Mouse (Mus musculus): ENCODE measurements around the gene Pdk4.

Gene Pdk4

DNA sequence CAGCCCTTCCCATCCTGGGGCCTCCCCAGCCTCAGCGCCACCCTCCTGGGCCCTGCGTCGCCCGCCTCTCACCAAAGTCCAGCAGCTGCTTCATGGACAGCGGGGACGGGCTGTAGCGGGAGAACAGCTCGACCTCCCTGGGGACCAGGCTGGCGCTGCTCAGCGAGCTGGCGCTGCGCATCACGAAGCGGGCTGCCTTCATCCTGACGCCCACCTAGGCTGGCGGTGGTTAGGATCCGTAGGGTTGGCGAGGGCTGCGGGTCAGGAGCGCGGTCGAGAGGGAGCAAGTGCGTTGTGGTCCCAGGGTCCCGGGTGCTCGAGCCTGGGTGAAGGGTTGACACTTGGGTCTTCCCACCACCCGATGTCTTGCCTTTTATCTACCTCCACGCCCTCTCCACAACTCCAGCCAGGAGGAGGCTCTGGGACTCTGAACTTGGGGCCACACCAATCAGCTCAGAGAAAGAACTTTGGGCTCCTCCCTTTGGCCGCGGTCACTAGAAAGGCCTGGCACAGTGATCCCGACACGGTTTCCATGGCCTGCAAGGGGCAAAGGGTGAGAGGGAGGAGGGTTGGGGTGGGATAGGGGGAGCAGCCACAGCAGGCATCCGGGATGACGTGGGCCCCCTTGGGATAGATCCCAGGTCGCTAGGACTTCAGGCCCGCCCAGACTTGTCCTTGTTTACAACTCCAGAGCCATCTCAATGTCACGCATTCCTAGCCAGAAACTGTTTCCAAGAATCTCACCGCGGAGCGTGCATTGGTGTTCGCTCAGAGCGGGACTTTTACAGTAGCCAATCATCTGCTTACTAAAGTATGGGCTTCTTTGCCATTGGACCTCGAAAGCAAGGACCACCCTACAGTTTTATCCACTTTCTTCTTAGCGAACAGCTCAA is at the start of gene Pdk4:
Pdk4 (minus strand) TSS at position 349 of the 893 bp plus-strand sequence.
- in situ Hi-C loops (cut with MboI, MseI) = loop anchor here (5.0 kb wide), 1 partner anchor 46 kb away; no protein-coding TSS in a partner anchor

DNA sequence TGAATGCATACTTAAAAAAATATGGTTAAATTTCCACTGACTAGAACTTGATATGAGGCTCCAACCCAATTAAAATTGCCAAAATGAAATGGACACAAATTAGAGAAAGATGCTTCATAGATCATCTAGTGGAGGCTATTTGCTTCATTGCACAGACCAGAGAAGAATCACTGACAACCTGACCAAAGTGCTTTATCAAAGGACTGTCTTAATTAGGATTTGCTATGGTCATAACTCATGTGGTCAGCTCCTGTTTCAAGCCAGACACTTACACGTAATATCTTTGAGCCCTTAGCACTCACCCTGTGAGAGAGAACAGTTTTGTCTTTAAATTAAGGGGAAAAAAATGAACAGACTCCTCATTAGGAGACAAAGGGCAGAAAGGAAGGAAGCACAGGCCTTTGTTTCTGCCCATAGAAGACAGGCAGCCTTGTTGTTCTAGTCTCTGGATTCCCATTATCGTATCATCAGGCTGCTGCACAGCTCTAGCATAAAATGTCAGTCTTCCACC is 41.8 kb upstream of the Pdk4 start:
- in situ Hi-C loops (cut with MboI, MseI) = no loop called here

DNA sequence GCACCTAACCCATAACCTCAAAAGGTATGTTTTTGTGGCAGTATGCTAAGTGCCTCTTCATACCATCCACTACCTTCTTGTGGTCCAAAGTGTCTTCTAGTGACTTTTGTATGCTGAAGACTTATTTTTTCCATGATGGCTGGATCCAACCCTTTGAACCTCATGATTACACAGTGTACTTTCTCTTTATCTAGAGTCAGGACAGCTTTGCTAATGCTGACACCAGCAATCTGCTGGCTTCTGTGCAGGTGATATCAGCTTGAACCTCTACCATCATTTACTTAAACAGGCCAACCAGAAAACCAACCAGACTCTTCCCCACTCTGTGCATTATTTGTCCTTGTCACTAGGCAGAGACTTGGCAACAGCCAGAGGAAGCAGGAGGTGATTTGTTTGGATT is 39.6 kb upstream of the Pdk4 start:
- in situ Hi-C loops (cut with MboI, MseI) = no loop called here

DNA sequence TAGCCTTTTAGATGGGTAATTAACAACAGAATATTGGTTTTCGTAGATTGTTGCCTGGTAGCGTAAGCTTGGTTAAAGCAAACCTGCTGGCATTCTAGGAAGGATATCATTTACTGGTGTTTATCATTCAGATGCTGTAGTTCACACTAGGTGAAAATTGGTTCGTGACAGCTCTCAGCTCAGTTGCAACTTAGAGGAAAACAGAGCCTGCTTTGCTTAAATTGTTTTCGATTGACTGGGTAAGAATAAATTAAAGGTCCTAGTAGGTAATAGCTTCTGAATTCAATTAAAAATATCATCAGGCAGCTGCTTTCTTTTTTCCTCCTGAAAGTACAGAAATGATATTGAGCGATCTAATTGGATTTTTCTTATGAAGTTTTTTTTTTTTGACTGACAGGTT is 21.0 kb upstream of the Pdk4 start:
- in situ Hi-C loops (cut with MboI, MseI) = no loop called here

DNA sequence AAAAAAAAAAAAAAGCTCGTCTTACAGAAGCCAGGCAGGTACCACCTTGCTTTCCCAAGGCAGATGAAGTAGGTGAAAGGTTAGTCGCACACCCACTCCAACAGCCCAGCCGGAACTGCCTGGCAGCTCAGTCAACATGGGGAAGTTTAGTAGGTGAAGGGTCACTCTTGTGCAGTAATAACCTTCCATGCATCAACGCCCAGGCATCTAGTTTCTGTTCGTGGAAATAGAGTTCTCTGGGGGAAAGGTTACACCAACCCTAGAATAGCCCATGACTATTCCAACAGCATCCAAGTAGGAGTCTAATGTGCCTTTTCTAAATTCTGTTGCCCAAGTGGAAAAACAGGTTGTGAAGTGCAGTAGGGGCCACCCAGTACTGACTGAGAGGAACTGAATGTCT is 13.6 kb upstream of the Pdk4 start:
- in situ Hi-C loops (cut with MboI, MseI) = no loop called here

DNA sequence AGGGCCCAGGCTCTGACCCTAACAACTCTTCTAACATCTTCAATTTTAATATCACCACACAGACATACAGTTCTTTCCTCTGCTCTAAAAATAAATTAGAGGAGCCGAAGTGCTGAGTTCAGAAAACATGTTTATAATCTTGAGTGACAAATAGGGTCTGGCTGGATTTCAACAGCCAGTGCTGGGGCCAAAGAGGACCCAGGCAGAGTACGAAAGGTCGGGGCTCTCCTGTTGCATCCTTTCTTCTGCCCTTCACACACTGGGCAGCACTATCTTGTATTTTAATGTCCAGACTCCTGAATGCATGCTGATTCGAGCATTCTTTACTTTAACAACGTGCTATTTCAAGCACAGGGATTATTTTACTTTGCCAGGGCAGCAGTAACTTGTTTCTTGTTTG is 13.2 kb upstream of the Pdk4 start:
- in situ Hi-C loops (cut with MboI, MseI) = no loop called here

DNA sequence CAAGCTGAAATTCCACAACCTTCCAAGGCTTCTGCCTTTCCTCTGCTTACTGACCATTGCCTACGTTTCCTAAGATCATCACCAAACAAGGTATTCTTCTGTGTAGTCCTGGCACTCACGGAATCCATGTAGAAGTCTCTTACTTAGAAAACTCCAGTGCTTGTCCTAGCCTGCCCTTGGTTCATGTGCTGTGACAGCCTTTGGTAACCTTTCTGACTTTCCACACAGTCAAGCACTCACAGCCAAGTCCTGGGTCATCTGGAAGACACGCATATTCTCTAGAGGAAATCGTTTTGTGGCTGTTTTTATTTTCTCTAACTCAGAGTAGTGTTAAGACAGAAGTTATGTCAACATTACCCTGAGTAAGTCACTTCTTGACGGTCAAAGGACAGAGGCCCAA is 11.7 kb upstream of the Pdk4 start:
- in situ Hi-C loops (cut with MboI, MseI) = no loop called here

DNA sequence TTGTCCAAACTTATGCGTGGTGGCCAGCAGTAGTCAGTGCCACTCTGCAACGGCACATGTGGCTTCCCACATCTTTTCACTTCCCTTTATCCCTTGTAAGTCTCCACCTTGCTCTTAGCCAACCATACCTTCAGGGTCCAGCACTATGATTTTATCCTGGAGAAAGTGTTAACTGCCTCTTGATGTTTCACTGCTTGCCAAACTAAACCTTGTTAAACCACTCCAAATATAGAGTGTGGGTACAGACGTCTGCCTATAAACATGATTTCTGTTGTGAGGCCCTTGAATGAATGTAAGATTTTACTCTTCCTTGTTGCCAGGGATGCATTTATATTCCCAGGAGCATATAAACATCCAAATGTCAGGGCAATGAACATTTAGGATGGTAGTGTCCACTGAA is 10.2 kb upstream of the Pdk4 start:
- in situ Hi-C loops (cut with MboI, MseI) = no loop called here

DNA sequence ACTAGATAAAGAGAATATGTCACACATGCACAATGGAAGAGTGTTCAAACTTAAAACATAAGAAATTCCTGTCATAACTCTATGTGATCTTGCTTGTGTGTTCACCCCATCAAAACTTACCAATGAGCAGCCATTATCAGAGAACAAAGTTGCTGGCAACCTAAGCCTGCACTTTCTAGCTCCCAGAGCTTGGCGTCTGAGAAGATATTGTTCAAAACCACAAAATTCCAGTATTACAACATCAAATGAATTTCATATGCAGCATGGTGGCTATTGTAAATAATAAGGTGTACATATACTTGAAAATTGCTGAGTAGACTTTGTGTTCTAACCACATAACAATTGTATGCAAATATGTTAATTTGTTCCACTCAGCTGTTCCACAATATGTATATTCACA is 6.7 kb upstream of the Pdk4 start:
- in situ Hi-C loops (cut with MboI, MseI) = no loop called here

DNA sequence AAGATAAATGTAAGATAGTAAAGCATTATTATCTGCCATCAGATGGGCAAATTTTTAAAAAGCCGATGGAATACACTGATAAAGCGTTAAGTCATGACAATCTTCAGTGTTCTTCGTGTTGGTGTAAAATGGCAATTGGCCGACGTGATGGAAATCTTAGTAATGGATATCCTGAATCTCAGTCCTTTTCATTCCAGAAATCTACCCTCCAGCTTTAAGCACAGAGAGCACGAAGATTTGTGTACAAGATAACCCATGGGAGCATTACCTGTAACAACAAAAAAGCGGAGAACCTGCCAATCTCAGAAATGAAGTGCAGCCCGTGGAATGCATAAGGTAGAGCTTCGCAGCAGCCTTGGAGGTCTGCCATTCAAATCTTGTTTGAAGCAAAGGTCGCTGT is 5.4 kb upstream of the Pdk4 start:
- in situ Hi-C loops (cut with MboI, MseI) = no loop called here

DNA sequence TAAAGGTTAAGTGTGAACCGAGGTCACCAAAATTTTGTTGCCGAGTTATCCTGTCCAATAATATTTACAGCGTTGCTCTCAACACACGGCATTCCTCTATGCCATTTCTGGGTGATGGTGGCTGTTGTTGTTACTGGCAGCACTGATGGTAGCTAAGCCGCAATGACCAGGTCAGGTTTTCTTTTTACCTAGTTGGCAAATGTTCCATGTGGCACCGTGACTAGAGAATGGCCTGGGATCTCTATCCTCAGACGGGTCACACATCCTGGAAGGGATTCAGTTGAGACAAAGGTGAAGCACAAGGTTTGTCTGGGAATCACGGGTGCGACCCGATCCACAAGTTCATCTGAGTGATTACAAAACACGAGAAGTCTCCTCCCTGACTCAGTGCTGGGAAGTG is 2.6 kb upstream of the Pdk4 start:
- in situ Hi-C loops (cut with MboI, MseI) = loop anchor here (5.0 kb wide), 1 partner anchor 44 kb away; no protein-coding TSS in a partner anchor

DNA sequence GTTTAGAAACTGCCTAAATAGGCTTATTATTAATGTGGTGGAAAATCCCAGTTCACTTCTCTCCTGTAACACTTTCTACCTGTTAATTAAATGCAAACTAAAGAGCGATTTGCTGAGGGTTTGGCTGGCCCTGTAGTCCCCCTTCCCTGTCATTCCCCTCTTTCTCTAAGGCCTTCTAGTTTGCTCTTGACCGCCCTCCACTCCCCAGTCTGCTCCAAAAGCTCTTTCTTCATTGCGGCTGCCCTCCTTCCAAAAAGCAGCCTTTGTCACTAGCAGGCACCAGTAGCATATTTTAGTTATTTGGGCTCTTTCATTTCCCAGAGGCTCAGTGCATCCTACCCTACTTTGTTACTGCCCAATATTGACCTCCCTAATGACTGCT is 736 bp upstream of the Pdk4 start:
- in situ Hi-C loops (cut with MboI, MseI) = loop anchor here (5.0 kb wide), 1 partner anchor 45 kb away; no protein-coding TSS in a partner anchor

DNA sequence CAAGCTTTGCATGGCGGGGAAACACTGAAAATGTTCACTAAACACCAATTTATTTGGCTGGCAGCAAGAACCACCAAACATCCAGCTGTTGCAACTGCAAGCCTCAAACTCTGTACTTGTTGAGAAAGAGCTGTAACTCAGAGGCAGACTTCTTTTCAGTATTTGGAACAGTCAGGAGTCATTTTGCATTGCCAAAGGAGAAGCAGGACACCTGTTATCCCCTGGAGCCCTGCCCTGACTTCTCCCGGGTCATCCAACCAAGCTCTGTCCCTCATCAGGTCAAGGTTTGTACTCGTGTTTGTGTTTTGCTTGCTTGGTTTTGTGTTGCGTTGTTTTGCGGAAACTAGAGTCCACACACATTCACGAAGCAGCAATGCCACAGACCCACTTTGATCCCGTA is 11.1 kb downstream of the Pdk4 start:
- in situ Hi-C loops (cut with MboI, MseI) = no loop called here

DNA sequence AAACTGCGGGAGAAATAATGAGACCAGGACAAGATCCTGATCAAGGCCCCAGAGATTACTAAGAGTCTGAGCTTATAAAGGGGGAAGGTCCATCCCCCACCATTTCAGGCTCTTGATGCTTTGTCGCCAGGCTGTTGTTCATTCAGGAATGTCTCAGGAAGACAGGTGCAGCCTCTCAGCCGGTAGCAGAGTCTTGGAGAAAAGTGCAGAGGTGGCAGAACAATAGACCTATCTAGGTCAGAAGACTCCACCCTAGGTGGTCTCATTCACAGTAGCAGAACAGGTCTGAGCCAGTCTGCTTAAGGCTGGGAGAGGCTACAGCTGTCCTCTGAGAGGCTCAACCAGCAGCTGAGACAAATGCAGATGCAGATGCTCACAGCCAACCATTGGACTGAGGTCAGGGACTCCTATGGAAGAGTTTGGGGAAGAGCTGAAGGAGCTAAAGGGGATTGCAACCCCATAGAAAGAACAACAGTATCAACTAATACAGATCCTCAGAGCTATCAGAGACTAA is 13.8 kb downstream of the Pdk4 start:
- in situ Hi-C loops (cut with MboI, MseI) = no loop called here

DNA sequence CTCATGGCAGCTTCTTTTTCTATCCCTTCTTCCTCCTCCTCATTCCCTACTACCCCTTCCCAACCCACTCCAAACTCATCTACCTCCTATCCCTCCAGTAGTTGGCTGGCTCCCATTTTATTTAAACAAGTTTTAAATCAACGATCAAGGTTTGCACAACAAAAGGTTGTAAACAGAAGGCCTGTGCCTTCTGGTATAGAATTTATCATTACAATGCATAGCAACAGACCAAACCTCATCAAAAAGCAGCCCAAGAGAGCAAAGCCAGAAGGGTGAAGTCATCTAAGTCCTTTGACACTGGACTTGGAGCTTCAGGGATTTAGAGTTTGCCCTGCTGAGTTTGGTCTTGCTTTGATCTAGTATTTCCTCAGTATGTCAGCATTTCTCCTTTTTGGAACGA is 15.0 kb downstream of the Pdk4 start:
- in situ Hi-C loops (cut with MboI, MseI) = no loop called here

DNA sequence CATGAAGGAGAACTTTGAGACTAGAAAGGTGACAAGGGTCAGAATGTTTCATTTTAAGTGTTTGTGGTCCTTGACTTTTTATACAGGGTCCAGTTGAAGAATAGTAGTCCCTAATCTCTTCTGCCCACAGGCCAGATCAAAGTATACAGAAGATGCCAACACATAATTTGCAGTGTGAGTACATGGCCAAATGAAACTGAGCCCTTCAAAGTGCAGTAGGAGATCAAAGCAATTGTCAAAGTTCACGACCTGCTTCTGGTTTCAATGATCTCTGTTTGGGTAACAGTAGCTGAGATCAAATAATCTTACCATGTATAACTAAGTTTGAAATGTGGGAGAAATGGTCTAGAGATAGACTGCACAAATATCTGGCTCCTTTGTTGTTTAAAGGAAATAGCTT is 22.1 kb downstream of the Pdk4 start:
- in situ Hi-C loops (cut with MboI, MseI) = no loop called here

DNA sequence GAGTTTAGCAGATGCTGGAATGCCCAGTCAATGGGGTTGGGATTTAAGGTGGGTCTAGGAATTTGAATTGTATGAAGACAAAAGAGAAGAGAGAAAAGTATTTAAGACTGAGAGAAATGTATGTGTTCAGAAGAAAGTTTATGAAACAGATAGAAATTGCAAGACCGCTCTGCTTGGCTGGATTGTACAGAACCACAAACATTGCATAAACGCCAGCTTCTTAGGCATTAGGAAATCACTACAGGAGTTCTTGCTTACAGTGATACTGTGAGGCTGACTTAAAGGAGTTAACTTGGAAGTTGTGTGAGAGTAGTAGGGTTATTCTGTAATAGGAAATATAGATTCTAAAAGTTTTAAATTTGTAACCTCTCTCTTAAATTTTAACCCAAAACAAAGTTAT is 23.4 kb downstream of the Pdk4 start:
- in situ Hi-C loops (cut with MboI, MseI) = no loop called here

DNA sequence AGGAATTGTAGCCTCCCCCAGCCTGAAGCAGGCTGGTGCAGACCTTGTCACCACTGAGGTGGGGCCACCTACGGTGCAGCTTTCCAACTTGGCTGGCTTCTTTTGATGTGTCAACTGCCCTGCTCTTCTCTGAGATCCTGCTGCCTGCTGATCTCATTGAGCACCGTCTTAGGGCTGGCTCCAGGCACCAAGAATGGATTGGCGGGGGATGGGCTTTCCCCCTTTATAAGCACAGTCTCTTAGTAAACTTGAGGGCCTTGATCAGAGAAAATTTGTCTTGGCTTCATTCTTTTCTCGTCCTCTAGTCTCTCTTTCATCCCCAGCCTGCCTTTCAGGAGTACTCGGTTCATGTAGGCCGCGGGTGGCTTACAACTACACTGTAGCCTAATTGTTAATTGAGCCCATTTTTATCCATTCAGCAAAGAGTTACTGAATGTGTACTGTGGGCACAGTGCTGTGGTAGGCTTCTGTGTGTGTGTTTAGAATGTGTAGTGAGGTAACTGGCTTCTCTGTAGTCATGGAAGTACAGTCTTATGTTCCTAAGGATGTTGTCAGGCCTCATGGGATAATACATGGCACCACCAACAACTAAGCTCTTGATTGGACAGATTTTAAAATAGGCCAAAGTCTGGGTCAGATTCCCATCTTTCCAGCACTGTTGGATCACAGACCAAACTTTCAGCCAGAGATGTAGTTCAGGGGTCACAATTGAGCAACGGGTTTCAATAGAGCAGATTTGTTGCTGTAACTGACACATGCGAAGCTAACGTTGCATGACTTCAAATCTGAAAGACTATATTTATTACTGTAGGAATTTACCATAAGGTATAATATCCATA is 25.4 kb downstream of the Pdk4 start:
- in situ Hi-C loops (cut with MboI, MseI) = no loop called here

DNA sequence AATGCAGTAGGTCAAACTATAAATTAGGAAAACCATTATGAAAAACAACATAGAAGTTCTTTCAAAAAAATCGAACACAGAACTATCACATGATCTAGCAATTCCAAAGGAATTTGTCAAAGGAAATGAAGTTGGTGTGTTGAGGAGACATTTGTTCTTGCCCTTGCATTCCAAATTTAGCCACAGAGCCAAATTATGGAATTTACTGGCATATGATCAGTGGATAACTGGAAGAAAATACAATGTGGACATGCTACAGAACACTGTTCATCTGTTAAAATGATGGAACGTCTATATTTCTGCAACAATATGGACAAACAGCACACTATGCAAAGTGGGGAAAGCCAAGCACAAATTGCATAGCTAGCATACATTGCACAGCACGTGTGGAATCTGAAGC is 40.3 kb downstream of the Pdk4 start:
- in situ Hi-C loops (cut with MboI, MseI) = no loop called here

DNA sequence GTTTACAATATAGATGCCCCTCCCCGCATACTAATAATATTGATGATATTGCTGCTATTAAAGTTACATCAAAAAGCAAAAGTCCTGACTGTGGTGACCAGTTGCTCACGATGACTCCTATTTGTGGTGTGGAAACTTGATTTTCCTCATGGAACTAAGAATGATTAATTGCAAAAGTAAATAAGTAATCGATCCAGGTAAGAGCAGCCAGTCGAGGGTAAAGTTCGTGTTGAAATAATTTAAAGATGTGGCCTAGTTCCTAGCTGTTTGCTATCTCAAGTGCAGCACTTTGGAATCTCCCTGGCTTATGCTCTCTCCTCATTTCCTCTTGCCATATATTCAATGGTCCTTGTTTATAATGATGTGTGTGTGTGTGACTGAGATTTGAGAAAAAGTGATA is 46.2 kb downstream of the Pdk4 start:
- in situ Hi-C loops (cut with MboI, MseI) = no loop called here

DNA sequence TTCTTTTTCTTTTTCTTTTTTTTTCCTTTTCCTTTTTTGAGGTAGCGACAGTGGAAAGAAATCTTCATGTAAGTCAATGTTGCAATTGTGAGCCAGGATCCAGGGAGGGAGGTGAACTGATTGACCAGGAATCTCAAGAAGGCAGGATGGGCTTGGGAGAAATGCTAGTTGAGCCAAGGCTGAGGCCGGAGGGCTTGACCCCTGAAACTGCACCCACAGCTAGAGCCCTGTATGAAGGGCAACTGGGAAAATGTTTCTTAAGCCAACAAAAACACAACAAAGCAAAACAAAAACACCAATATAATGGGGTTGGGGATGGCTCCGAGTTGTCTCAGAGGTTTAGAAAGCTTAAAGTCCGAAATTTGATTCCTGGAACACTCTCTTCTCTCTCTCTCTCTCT is 47.7 kb downstream of the Pdk4 start:
- in situ Hi-C loops (cut with MboI, MseI) = no loop called here

DNA sequence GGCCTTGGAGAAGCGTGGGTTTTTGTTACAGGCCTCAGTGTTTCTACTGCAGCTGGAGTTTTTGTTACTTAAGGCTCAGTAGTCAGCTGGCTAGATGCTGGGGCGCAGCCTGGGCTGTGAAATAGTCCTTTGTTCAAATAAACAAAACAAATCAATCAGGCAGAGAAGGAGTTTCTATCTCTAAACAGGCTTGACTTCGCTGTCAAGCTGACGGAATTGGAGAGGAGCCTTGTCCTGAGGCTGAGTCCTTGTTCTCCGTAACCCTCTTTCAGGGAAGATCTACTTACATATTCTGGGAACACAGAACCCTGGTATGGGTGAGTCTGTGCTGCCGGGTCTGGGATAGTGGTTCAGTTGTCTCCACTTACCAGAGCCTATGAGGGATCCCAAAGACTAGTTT is 48.6 kb downstream of the Pdk4 start:
- in situ Hi-C loops (cut with MboI, MseI) = no loop called here
